Mouse (Mus musculus): ENCODE results near the gene Snrnp35.

- TF ChIP-seq CTCF (IDR thresholded peaks at IDR 0.05; ENCODE audit: low read depth, low read length) (no peak), GATA2 (IDR thresholded peaks at IDR 0.05; ENCODE audit: borderline replicate concordance, low read depth, low read length) (no peak), GATA1 (IDR thresholded peaks at IDR 0.05; ENCODE audit: borderline replicate concordance, low read length) (no peak), TAL1 (conservative IDR thresholded peaks at IDR 0.05; ENCODE audit: low read depth, low read length) (no peak)
These were observed 9.7 kb downstream of the Snrnp35 start for GRCm38 (mm10) chr5:124492618-124493017.

All from G1E (cell line).